Mouse (Mus musculus): ENCODE measurements around the gene Otud7b. TPM values are rescaled to one million over a fixed set of nuclear protein-coding genes. Genes with fewer than 3 reads are reported as not detected.

The Otud7b gene
- polyA plus RNA-seq, 1 experiment = 8.6 TPM

DNA sequence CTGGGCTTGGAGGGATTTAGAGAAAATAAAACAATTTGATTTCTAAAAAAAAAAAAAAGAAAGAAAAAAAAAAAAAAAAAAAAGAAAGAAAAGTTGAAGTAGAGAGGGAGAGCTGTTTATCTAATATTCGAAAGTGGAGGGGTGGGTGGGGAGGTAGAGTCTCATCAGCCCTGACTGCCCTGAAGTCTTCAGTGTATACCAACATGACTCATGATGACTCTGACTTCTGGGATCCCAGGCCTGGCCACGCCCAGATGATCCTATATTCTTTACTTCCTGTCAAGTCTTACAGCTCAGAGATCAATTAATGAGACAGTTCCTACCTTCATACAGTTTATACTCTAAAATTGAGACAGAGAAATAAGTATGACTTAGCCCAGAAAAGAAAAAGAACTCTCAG lies 17.1 kb upstream of the Otud7b start:
- no peak for TF ChIP-seq POLR2A (IDR thresholded peaks at IDR 0.05; ENCODE audit: borderline replicate concordance, extremely low read depth, insufficient read depth, insufficient read length, poor library complexity, severe bottlenecking)
- TF ChIP-seq CTCF (IDR thresholded peaks at IDR 0.05; ENCODE audit: borderline replicate concordance, extremely low read depth, insufficient read depth, insufficient read length) = no peak
- no peak for DNase-seq (ENCODE audit: low read depth)

DNA sequence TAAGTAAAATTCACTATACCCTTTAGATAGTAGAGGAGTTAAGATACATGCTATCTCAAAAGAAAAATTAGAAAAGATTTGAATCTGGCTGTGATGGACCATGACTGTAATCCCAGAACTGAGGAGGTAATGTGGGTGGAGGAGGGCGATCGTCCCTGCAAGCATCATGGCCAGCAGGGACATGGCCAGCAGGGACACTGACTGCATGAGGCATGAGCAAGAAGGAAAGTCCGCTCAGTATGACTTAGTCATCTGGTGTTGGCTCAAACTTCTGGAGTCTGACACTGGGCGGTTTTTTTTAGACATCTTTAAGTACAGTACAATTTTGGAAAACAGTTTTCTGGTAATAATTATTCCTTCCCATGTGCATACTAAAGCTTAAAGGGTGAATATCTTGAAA lies 16.5 kb upstream of the Otud7b start:
- TF ChIP-seq CTCF (IDR thresholded peaks at IDR 0.05; ENCODE audit: borderline replicate concordance, extremely low read depth, insufficient read depth, insufficient read length) (no peak), POLR2A (IDR thresholded peaks at IDR 0.05; ENCODE audit: borderline replicate concordance, extremely low read depth, insufficient read depth, insufficient read length, poor library complexity, severe bottlenecking) (no peak)
- no peak for DNase-seq (ENCODE audit: low read depth)

DNA sequence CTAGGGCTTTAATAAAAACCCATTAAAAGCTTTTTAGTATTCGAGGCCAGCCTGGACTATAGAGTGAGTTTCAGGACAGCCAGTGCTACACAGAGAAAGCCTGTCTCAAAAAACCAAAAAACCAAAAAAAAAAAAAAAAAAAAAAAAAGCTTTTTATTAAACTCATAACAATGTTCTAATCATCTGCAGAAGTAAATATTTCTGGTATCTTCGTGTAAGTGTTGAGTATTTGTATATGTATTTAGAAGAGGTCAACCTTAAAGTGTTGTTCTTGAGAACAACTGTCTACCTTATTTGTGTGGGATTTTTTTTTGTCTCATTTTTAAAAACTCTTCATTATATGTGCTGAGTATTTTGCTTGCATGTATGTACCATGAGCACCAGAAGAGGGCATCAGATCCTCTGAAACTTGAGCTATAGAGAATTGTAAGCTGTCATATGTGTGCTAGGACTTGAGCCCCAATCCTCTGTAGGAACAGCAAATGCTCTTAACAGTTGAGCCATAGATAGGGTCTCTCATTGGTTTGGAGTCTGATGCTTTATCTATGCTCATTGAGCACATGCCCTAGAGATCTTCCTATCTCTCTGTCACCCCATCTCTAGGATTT lies 14.3 kb upstream of the Otud7b start:
- peak; percentile 41 for DNase-seq (ENCODE audit: low read depth)
- TF ChIP-seq CTCF (IDR thresholded peaks at IDR 0.05; ENCODE audit: borderline replicate concordance, extremely low read depth, insufficient read depth, insufficient read length) = no peak
- TF ChIP-seq POLR2A (IDR thresholded peaks at IDR 0.05; ENCODE audit: borderline replicate concordance, extremely low read depth, insufficient read depth, insufficient read length, poor library complexity, severe bottlenecking) = no peak

DNA sequence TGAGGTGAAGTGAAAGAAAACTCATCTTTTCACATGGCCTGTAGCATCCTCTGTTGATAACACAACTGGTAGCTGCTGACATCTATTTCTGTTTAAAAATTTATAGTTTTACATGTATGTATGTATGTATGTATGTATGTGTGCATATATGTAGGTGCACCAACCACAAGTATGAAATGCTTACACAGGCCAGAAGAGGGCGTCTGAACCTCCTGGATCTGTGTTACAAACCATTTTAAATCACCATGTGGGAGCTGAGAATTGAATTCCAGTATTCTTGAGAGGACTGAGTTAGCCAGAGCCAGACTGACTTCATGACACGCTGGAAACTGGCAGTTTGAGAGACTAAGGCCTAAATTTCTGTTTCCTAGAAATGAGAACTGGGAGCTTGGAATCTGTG lies 13.2 kb upstream of the Otud7b start:
- TF ChIP-seq CTCF (IDR thresholded peaks at IDR 0.05; ENCODE audit: borderline replicate concordance, extremely low read depth, insufficient read depth, insufficient read length) = no peak
- DNase-seq (ENCODE audit: low read depth) = no peak

DNA sequence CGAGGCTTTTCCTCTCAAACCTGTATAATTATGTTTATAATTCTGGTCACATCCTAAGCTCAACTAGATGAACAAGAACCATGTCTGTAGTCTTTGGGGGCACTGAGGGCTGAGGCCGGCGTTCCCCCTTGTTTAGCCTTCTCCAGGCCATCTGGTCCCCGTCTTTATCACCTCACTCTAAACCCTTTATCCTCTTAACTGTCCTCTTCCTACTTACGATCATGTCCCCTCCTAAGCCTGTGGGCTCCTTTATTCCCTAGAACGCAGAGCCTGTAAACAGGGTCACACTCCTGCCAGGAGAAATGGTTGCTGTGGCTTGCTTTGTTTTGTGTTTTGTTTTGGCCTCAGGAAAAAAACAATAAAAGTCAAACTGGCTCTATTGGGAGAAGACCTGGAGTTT lies 12.4 kb upstream of the Otud7b start:
- TF ChIP-seq POLR2A (IDR thresholded peaks at IDR 0.05; ENCODE audit: borderline replicate concordance, extremely low read depth, insufficient read depth, insufficient read length, poor library complexity, severe bottlenecking) (no peak), CTCF (IDR thresholded peaks at IDR 0.05; ENCODE audit: borderline replicate concordance, extremely low read depth, insufficient read depth, insufficient read length) (no peak)
- DNase-seq (ENCODE audit: low read depth) = no peak

DNA sequence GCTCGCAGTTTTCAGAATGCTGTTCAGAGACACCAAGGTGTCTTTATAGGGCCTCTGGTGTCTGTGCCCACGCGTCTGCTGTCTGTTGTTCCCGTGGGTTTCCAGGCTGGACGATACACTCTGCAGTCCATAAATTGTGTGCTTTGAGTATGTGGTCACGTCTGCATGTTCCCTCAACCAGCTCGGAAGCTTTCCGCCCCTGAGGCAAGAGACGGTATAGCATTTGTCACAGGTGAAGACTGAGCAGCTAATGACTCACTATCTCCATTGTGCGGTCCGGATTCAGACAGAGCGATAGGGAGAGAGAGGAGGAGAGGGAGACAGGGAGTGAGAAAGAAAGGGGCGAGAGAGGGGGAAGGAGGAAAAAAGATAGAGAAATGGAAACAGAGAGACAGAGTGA lies 10.8 kb upstream of the Otud7b start:
- TF ChIP-seq POLR2A (IDR thresholded peaks at IDR 0.05; ENCODE audit: borderline replicate concordance, extremely low read depth, insufficient read depth, insufficient read length, poor library complexity, severe bottlenecking) (no peak), CTCF (IDR thresholded peaks at IDR 0.05; ENCODE audit: borderline replicate concordance, extremely low read depth, insufficient read depth, insufficient read length) (no peak)
- DNase-seq (ENCODE audit: low read depth) = no peak

DNA sequence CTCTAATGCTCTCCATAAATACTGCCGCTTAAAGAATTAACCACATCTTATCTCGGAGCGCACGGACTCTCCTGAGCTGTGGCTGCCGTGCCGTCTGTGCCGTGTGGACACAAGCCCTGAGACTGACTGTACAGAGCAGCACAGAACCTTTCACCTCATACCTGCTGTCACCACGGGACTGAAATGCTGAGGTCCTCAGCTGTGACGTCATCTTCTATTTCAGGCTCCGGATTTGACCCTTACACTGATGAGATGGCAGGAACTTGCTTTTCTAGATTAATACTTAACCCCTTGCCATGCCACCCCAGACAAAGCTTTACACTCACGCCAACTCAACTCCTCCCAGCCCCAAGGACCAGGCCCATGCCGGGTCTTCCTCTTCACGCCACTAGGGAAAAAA lies 10.1 kb upstream of the Otud7b start:
- no peak for DNase-seq (ENCODE audit: low read depth)
- no peak for TF ChIP-seq POLR2A (IDR thresholded peaks at IDR 0.05; ENCODE audit: borderline replicate concordance, extremely low read depth, insufficient read depth, insufficient read length, poor library complexity, severe bottlenecking)
- no peak for TF ChIP-seq CTCF (IDR thresholded peaks at IDR 0.05; ENCODE audit: borderline replicate concordance, extremely low read depth, insufficient read depth, insufficient read length)

DNA sequence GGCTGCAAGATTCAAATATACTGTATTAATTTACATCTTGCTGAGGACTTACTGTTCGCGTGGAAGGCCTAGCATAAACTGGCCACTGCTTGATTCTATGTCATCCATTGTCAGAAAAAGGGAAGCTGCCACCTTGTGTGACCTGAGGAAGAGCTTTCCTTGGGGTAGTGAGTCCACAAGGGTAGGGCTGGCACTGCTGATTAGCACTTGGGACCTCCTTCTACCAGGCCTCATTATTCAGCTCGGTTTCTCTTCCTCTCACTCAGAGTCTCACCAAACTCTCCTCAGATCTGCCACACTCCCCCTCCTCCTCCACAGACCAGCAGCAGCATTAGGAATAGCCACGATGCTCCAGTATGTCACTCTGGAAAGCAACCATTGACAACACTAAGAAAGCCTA lies 6.2 kb upstream of the Otud7b start:
- no peak for DNase-seq (ENCODE audit: low read depth)
- TF ChIP-seq POLR2A (IDR thresholded peaks at IDR 0.05; ENCODE audit: borderline replicate concordance, extremely low read depth, insufficient read depth, insufficient read length, poor library complexity, severe bottlenecking) = no peak
- TF ChIP-seq CTCF (IDR thresholded peaks at IDR 0.05; ENCODE audit: borderline replicate concordance, extremely low read depth, insufficient read depth, insufficient read length) = no peak

DNA sequence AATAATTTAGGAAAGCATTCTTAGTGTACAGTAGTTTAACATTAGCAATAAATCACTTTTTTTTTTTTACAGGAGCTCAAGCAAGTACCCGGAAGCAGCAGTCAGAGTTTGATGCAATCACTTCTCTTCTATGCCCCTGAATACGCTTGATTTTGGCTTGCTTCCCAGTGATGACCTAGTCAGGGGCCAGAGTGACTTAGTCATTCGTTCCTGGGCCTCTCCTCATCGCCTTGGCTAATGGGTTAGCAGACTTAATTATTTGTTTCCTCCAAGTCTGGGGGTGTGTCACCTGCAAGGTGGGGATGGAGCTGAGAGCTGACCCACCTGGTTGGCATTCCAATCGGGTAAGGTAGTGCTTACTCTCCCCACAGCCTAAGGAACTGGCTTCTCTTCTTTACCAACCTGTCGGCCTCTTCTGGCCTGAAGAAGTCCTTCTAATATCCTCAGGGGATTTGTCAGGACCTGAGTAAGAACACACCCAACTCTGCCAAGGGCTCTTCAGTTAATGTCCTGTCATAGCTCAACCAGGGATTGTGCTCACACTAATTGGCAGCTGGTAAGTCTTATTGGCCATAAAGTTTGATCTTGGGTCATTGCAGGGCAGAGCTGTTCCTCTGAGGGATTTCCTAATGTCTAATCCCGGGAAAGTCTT lies 5.6 kb upstream of the Otud7b start:
- TF ChIP-seq CTCF (IDR thresholded peaks at IDR 0.05; ENCODE audit: borderline replicate concordance, extremely low read depth, insufficient read depth, insufficient read length) = no peak
- no peak for TF ChIP-seq POLR2A (IDR thresholded peaks at IDR 0.05; ENCODE audit: borderline replicate concordance, extremely low read depth, insufficient read depth, insufficient read length, poor library complexity, severe bottlenecking)
- DNase-seq (ENCODE audit: low read depth) = peak; percentile 17

DNA sequence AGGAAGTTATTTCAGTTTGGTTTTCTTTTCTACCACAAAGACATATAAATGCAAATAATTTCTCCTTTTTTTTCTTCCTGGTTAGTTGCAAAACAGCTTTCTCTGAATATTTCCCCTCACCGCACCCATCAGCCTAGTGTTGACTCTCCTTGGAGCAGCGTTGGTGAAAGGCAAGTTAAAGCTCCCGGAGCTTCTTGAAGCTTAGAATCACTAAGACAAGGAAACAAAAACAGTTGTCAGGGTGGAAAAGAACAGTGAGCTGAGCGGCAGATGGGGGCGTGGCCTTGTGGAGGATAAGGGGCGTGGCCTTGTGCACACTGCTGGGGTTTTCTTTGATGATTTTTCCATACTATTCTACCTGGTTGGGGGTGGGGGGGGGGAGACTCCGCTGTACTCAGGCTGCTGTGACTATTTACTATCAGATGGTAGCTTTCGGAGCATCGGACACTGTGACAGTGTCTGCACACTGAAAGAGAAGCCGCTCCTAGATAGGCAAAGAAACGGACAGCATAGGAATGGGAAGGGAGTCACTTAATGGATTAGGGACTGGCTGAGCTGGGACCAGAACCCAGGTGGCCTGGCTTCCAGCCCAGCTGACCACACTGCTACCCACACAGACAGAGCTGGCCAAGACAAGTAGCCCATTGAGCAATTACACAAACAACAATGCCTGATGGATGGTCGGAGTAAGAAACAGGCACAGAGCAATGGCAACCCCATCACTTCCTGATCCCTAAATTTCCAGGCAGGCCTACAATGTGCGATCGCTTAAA lies 2.0 kb upstream of the Otud7b start:
- no peak for TF ChIP-seq CTCF (IDR thresholded peaks at IDR 0.05; ENCODE audit: borderline replicate concordance, extremely low read depth, insufficient read depth, insufficient read length)
- no peak for TF ChIP-seq POLR2A (IDR thresholded peaks at IDR 0.05; ENCODE audit: borderline replicate concordance, extremely low read depth, insufficient read depth, insufficient read length, poor library complexity, severe bottlenecking)
- DNase-seq (ENCODE audit: low read depth) = peak; percentile 72

DNA sequence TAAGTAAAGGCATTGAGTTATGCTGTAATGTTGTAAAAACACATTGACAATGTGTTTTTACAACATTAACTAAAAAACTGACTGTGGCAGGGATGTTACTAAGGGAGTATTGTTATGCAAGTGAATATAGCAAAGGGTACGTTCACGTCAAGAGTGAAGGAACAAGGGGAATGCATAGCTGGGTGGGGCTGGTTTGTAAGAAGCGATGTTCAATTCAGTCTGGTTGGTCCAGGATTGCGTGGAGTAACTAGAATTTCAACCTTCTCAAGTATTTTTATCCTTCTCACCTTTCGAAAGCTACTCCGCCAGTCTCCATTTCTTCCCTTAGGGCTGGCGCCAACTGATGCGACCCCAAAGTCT lies 446 bp upstream of the Otud7b start:
- DNase-seq (ENCODE audit: low read depth) = no peak
- TF ChIP-seq CTCF (IDR thresholded peaks at IDR 0.05; ENCODE audit: borderline replicate concordance, extremely low read depth, insufficient read depth, insufficient read length) (no peak), POLR2A (IDR thresholded peaks at IDR 0.05; ENCODE audit: borderline replicate concordance, extremely low read depth, insufficient read depth, insufficient read length, poor library complexity, severe bottlenecking) (no peak)

Measured in brain, embryonic 14.5 days (tissue).